Mouse (Mus musculus): ENCODE results near the gene Nr1d1.
"Not testable (repeated sequence)": the region's sequence is repeated elsewhere in the genome, so short reads cannot be mapped to it uniquely, and the experiment has no call there.

Gene Nr1d1

GRCm38 (mm10) chr11:98738925-98739324 is 36.2 kb downstream of the Nr1d1 start:
- in situ Hi-C loops (cut with MboI, MseI): no loop called here

GRCm38 (mm10) chr11:98738428-98738911 is 36.7 kb downstream of the Nr1d1 start:
- in situ Hi-C loops (cut with MboI, MseI): no loop called here

DNA sequence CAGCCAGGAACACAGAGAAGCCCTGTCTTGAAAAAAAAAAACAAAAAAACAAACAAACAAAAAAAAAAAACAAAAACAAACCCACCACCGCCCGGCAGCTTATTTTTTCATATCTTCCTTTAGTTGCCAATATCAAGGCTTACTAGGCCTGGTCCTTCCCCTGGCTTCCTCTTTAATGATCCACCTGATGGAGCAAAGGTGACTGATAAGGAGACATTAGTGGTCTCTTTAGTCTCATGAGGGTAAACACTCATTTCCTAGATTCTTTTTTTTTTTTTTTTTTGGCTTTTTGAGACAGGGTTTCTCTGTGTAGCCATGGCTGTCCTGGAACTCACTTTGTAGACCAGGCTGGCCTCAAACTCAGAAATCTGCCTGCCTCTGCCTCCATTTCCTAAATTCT is 37.9 kb downstream of the Nr1d1 start:
- in situ Hi-C loops (cut with MboI, MseI): not testable (repeated sequence)

DNA sequence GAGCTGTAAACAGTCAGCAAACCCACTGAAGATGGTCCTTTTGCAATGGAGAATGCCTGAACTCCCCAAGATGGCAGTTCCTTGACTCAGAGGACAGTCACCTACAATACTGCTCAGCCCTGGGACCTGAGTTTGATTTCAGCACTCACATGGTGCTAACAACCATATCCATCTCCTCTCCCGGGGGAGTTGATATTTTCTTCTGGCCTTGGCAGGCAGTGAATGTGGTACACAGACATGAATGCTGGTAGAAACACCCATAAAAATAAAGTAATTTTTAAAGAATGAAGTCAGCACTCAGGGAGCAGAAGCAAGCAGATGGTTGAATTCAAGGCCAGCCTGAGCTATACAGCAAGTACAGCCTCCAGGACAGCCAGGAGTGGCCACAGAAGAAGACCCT is 39.0 kb downstream of the Nr1d1 start:
- in situ Hi-C loops (cut with MboI, MseI): no loop called here

- in situ Hi-C loops (cut with MboI, MseI): no loop called here
Observed at GRCm38 (mm10) chr11:98735111-98735510, 40.0 kb downstream of the Nr1d1 start.

DNA sequence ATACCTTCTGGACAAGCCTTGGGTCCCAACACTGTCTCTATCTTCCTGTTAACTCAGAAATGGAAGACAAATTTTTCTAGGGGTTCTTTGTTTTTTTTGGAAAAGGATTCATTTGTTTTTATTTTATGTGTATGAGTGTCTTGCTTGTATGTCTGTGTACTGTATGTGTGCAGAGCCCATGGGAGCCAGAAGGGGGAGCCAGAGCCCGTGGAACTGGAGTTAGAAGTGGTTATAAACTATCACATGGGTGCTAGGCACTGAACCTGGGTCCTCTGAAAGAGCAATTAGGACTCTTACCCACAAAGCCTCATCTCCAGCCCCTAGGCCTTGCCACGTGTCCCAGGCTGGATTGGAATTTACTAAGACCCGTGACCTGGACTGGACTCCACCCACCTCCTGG is 41.1 kb downstream of the Nr1d1 start:
- in situ Hi-C loops (cut with MboI, MseI): no loop called here

DNA sequence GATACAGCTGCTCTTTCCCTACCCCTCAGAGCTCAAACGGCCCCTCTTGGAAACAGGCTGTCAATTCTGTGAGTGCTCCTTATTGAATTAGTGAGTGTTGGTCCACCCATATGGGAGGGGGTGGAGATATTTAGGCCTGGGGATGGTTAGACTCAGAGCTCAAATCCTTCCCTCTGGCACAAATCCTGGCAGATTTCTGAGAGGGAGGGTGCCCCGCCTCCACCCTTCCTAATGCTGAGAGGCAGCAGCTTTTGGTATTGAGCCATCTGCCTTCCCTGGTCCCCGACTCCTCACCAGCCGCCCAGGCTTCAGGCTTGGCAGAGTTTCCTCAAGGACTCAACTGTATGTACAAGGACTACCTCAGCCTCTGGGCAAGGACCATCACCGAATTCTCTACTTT is 44.0 kb downstream of the Nr1d1 start:
- in situ Hi-C loops (cut with MboI, MseI): no loop called here

DNA sequence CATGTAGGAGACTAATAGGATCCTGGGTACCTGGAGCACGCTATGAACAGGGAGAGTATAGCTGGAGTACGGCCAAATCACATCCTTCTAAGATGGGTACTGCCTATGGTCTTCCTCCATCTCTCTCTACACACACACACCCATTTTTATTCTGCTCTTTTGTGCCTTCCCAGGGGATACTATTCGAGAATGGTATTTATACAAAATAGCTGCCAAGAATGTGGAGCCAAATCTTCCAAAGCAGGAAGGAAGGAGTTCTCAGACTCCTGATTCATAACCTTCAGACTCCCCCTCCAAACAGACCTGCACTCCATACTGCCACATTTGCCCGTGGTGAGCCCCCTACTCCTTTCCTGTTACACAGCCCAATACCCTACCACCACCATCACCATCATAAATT is 44.4 kb downstream of the Nr1d1 start:
- in situ Hi-C loops (cut with MboI, MseI): no loop called here

DNA sequence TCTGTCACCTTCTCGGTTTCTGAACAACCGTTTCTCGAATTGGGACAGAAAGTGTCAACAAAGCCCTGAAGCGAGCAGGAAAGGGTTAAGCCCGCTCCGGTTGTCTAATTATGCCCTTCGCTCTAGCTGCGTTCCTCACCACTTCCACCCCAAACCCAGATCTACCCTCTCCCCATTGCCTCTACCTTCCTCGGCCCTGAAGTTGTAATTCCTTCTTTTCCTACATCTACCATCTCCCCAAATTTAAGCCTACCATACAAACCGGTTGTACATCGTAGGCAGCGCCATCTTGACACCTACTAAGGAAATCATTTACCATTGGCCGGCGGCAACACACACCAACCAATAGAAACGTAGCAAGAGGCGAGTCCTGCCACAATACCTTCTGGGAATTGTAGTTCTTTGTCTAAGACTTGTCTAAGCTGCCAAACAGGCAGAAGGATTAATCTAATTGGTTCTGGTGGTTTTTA is 46.0 kb downstream of the Nr1d1 start, which contains the start of gene Med24:
TSS of gene Med24 (minus strand) at position 317 of the 470 bp plus-strand sequence.
- in situ Hi-C loops (cut with MboI, MseI): loop anchor here (5.0 kb wide), 1 partner anchor 42 kb away; no protein-coding TSS in a partner anchor

DNA sequence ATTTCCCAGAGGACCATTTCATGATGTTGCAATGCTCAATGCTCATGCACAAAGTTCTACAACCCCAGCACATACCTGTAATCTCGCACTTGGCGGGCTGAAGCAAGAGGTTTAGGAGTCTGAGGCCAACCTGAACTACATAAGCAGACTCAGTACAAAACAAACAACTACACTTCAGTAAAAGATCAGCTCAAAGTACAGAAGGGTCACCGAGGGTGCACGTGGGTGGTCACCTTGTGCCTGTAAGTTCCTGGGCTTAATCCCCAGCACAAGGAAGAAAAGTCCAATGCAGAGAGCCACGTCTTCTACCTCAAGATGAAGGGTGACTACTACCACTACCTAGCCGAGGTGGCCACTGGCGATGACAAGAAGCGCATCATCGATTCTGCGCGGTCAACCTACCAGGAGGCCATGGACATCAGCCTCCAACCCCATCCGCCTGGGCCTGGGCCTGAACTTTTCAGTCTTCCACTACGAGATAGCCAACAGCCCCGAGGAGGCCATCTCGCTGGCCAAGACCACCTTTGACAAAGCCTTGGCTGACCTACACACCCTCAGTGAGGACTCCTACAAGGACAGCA is 49.1 kb downstream of the Nr1d1 start:
- in situ Hi-C loops (cut with MboI, MseI): loop anchor here (5.0 kb wide), 1 partner anchor 39 kb away; no protein-coding TSS in a partner anchor

- in situ Hi-C loops (cut with MboI, MseI): no loop called here
Observed at GRCm38 (mm10) chr11:98723098-98723497, 52.0 kb downstream of the Nr1d1 start.

GRCm38 (mm10) chr11:98721458-98722226 is 53.5 kb downstream of the Nr1d1 start:
- in situ Hi-C loops (cut with MboI, MseI): no loop called here

- in situ Hi-C loops (cut with MboI, MseI): no loop called here
Observed at GRCm38 (mm10) chr11:98720756-98721155, 54.4 kb downstream of the Nr1d1 start.
